8 mouse cellular contexts compared by ENCODE assay signal in genomic region chr19:10000330-10000729, GRCm38 (mm10). TPM values are rescaled to one million over a fixed set of nuclear protein-coding genes. Genes with fewer than 3 reads are reported as not detected.
DNase-seq lines count a peak whose midpoint lies in the region; ATAC-seq and TF ChIP-seq lines count a peak whose summit lies in the region.

No protein-coding gene starts in this region.

- DNase-seq in heart, adult 9 months (ENCODE audit: low spot score in 2 of 2): no peak
- peak; percentile 50 for DNase-seq in ES-CJ7 (ENCODE audit: low read depth, low spot score)
- peak; percentile 70 for DNase-seq in splenic B cell, adult 2 months (ENCODE audit: low read depth, low spot score)
- DNase-seq in thymus, postnatal 36 days: no peak
- DNase-seq in gastrocnemius, postnatal 25 days: no peak

- peak; percentile 48; the same call in 1 of the 2 replicates for TF ChIP-seq CTCF in embryonic fibroblast, embryonic 13.5 days (IDR thresholded peaks at IDR 0.05; ENCODE audit: borderline replicate concordance, insufficient read depth, low read length)

- no peaks in the 10 kb centered on the region for H3K4me1 ChIP-seq in heart, embryonic 15.5 days (replicated peaks)
- no peaks in the 10 kb centered on the region for H3K4me1 ChIP-seq in embryonic fibroblast, embryonic 13.5 days (ENCODE audit: control insufficient read depth, insufficient read depth, low read length)
- H3K4me1 ChIP-seq in liver, embryonic 12.5 days: peaks cover 14% of the 10 kb centered on the region

- no peak overlapping the region for H3K27ac ChIP-seq in heart, embryonic 15.5 days
- no peak overlapping the region for H3K27ac ChIP-seq in embryonic fibroblast, embryonic 13.5 days (ENCODE audit: insufficient read depth, low read length)
- no peak overlapping the region for H3K27ac ChIP-seq in liver, embryonic 12.5 days

- no peaks in the 10 kb centered on the region for H3K9me3 ChIP-seq in heart, embryonic 15.5 days (replicated peaks)
- 0 out of 2 replicates have a peak, but pooled peaks cover 5% of the 10 kb centered on the region for H3K9me3 ChIP-seq in liver, embryonic 12.5 days (replicated peaks)

- WGBS in heart, embryonic 15.5 days: 21% methylated on average over 3 of the region's 3 CpGs
- WGBS in liver, embryonic 12.5 days (ENCODE audit: insufficient replicate concordance): 17% methylated on average over 3 of the region's 3 CpGs

- no peaks in the 10 kb centered on the region for H3K27me3 ChIP-seq in heart, embryonic 15.5 days
- H3K27me3 ChIP-seq in liver, embryonic 12.5 days (replicated peaks): peaks cover 19% of the 10 kb centered on the region; the same call in 1 of the 2 replicates
- no peaks in the 10 kb centered on the region for H3K27me3 ChIP-seq in splenic B cell, adult 2 months (ENCODE audit: control insufficient read depth, insufficient read depth, low read length, poor library complexity, severe bottlenecking)

- no peak overlapping the region for H3K4me3 ChIP-seq in heart, embryonic 15.5 days
- H3K4me3 ChIP-seq in embryonic fibroblast, embryonic 13.5 days (ENCODE audit: insufficient read depth, low read length): no peak overlapping the region
- no peak overlapping the region for H3K4me3 ChIP-seq in liver, embryonic 12.5 days

- no peak overlapping the region for H3K4me2 ChIP-seq in heart, embryonic 15.5 days
- no peak overlapping the region for H3K4me2 ChIP-seq in liver, embryonic 12.5 days

- no peaks in the 10 kb centered on the region for H3K36me3 ChIP-seq in heart, embryonic 15.5 days
- no peaks in the 10 kb centered on the region for H3K36me3 ChIP-seq in liver, embryonic 12.5 days
- no peaks in the 10 kb centered on the region for H3K36me3 ChIP-seq in splenic B cell, adult 2 months (ENCODE audit: control insufficient read depth, insufficient read depth, low read length, poor library complexity, severe bottlenecking)

- no peak overlapping the region for H3K9ac ChIP-seq in heart, embryonic 15.5 days
- H3K9ac ChIP-seq in liver, embryonic 12.5 days: no peak overlapping the region

- TF ChIP-seq POLR2A in embryonic fibroblast, embryonic 13.5 days (IDR thresholded peaks at IDR 0.05; ENCODE audit: low read depth, low read length): no peak

- ATAC-seq in heart, embryonic 15.5 days (replicated peaks; ENCODE audit: insufficient number of reproducible peaks, insufficient read depth, low FRiP score, low read depth): peak; percentile 54; the same call in 1 of the 2 replicates
- ATAC-seq in liver, embryonic 12.5 days: peak; percentile 56; the same call in 1 of the 2 replicates

RNA-seq across cellular contexts. Expression of gene Best1, which starts 1.1 kb away (rescaled TPM):
- polyA plus RNA-seq in heart, embryonic 15.5 days (2015; fragmentation: Nextera tagmentation; extraction: Ambion mirVana): 0.19 and 0.25 TPM in 2 replicates
- 0.33 and 0.60 TPM in 2 replicates for polyA plus RNA-seq in embryonic fibroblast, embryonic 13.5 days (2011; ENCODE audit: insufficient read length, low read depth, missing spikeins)
- 0.17 and 0.32 TPM in 2 replicates for polyA plus RNA-seq in liver, embryonic 12.5 days (2016; fragmentation: Nextera tagmentation; extraction: Ambion mirVana)
- under 1 TPM; 0.21 to 0.26 TPM for total RNA-seq in gastrocnemius, postnatal 25 days (2021)

RNA-seq across cellular contexts. Expression of gene Rab3il1, which starts 1.1 kb away (rescaled TPM):
- polyA plus RNA-seq in heart, embryonic 15.5 days (2015; fragmentation: Nextera tagmentation; extraction: Ambion mirVana): 21.8 and 30.0 TPM in 2 replicates
- 6.5 and 18.2 TPM in 2 replicates for polyA plus RNA-seq in embryonic fibroblast, embryonic 13.5 days (2011; ENCODE audit: insufficient read length, low read depth, missing spikeins)
- 189 and 191 TPM in 2 replicates for polyA plus RNA-seq in liver, embryonic 12.5 days (2016; fragmentation: Nextera tagmentation; extraction: Ambion mirVana)
- total RNA-seq in gastrocnemius, postnatal 25 days (2021): 1 to 10 TPM; 6.0 to 6.5 TPM

RNA-seq across cellular contexts. Expression of gene Fth1, which starts 19.9 kb away (rescaled TPM):
- polyA plus RNA-seq in heart, embryonic 15.5 days (2015; fragmentation: Nextera tagmentation; extraction: Ambion mirVana): 1,879 and 1,985 TPM in 2 replicates
- polyA plus RNA-seq in embryonic fibroblast, embryonic 13.5 days (2011; ENCODE audit: insufficient read length, low read depth, missing spikeins): 1,225 and 1,491 TPM in 2 replicates
- polyA plus RNA-seq in liver, embryonic 12.5 days (2016; fragmentation: Nextera tagmentation; extraction: Ambion mirVana): 5,199 and 5,262 TPM in 2 replicates
- 1,000 to 10,000 TPM; 1,951 to 1,957 TPM for total RNA-seq in gastrocnemius, postnatal 25 days (2021)

RNA-seq across cellular contexts. Expression of gene Fads3, which starts 41.0 kb away (rescaled TPM):
- polyA plus RNA-seq in heart, embryonic 15.5 days (2015; fragmentation: Nextera tagmentation; extraction: Ambion mirVana): 39.4 and 43.9 TPM in 2 replicates
- 115 and 142 TPM in 2 replicates for polyA plus RNA-seq in embryonic fibroblast, embryonic 13.5 days (2011; ENCODE audit: insufficient read length, low read depth, missing spikeins)
- 6.9 and 10.0 TPM in 2 replicates for polyA plus RNA-seq in liver, embryonic 12.5 days (2016; fragmentation: Nextera tagmentation; extraction: Ambion mirVana)
- 1 to 10 TPM; 3.1 to 7.2 TPM for total RNA-seq in gastrocnemius, postnatal 25 days (2021)

Comparison
In these comparisons a context has a peak if more than half of its experiments do, and no peak if none do; other contexts are left out.
1. DNase-seq: peak in ES-CJ7 (single experiment) and splenic B cell, adult 2 months (single experiment); none in heart, adult 9 months (0 of 2), thymus, postnatal 36 days (0 of 2) and gastrocnemius, postnatal 25 days (single experiment).